Mouse (Mus musculus): ENCODE measurements around the gene Slc17a1. TPM values are rescaled to one million over a fixed set of nuclear protein-coding genes. Genes with fewer than 3 reads are reported as not detected.

Gene Slc17a1
- total and polyA plus RNA-seq, 3 experiments: not detected

- in situ Hi-C loops (cut with MboI; ENCODE audit: low pct_ligation_motif_present, low pct_unique_long_range_greater_than_20kb, low sequenced_read_pairs): no loop called here
Observed at GRCm38 (mm10) chr13:23911335-23911734, 43.8 kb downstream of the Slc17a1 start.

DNA sequence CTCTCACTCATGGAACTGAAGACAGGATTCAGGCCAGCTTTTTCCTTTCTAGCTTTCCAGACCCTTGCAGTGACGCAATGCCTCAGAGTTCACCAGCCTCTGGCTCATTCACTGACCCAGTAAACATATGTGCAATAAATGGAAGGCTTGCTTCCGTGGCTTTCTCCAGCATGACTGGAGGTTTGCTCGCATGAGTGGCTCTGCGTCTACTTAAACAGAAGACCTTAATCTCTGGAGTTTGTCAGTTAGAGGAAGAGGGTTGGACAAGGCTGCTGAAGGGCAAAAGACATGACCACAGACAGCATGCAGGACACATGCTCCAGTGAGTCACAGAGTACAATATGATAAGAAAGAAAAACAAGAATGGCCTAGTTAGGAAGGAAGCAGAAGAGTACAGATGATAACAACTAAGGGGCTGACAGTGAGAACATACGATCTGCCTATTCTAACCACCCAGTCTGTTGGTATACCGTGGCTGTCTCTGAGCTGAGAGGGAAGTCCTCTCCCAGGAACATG is 46.3 kb downstream of the Slc17a1 start:
- H3K9me3 ChIP-seq (replicated peaks; ENCODE audit: low read length): no peaks in the 10 kb centered on the region
- no peak overlapping the region for H3K4me2 ChIP-seq (ENCODE audit: insufficient read depth, low read depth, poor library complexity, severe bottlenecking)
- DNase-seq (ENCODE audit: extremely low read depth): peak; percentile 7
- H3K27me3 ChIP-seq (replicated peaks): no peaks in the 10 kb centered on the region
- peaks cover 0 to 36% of the 10 kb centered on the region in 2 experiments; a peak in 3 of 4 replicates for H3K4me1 ChIP-seq (ENCODE audit: control insufficient read depth in 1 of 2, insufficient read depth in 2 of 2)
- H3K4me3 ChIP-seq (replicated peaks in 1 of 3; ENCODE audit: low read depth in 2 of 3, low read length in 2 of 3, poor library complexity in 1 of 3): no peak overlapping the region
- in situ Hi-C loops (cut with MboI; ENCODE audit: low pct_ligation_motif_present, low pct_unique_long_range_greater_than_20kb, low sequenced_read_pairs): no loop called here
- no peaks in the 10 kb centered on the region for H3K36me3 ChIP-seq (replicated peaks in 1 of 2; ENCODE audit: control insufficient read depth in 1 of 2, insufficient read depth in 1 of 2, low read length in 1 of 2)
- H3K79me2 ChIP-seq (replicated peaks; ENCODE audit: control insufficient read depth, extremely low read depth, insufficient read depth, poor library complexity, severe bottlenecking): no peaks in the 10 kb centered on the region
- TF ChIP-seq IRF4 (IDR thresholded peaks at IDR 0.05; ENCODE audit: low read depth, low read length) (no peak), CHD1 (IDR thresholded peaks at IDR 0.05; ENCODE audit: low read depth, low read length) (no peak), ZNF384 (IDR thresholded peaks at IDR 0.05; ENCODE audit: low read depth, low read length) (no peak), GABPA (IDR thresholded peaks at IDR 0.05; ENCODE audit: insufficient replicate concordance, low read depth, low read length) (no peak), POLR2A (IDR thresholded peaks at IDR 0.05; ENCODE audit: low read depth, low read length) (no peak), MXI1 (IDR thresholded peaks at IDR 0.05; ENCODE audit: low read depth, low read length) (no peak)
- H3K9ac ChIP-seq (ENCODE audit: insufficient read depth, low read depth): no peak overlapping the region
- dilution Hi-C loops (cut with MboI; ENCODE audit: extremely low pct_ligation_motif_present, extremely low pct_unique_long_range_greater_than_20kb, low sequenced_read_pairs): no loop called here
- H3K27ac ChIP-seq (ENCODE audit: insufficient read depth, low read depth): no peak overlapping the region

More at GRCm38 (mm10) chr13:23911335-23911734, 43.8 kb downstream of the Slc17a1 start:
- no peak overlapping the region for H3K9ac ChIP-seq (ENCODE audit: insufficient read depth, low read depth)
- peak overlapping the region; percentile 59 for H3K4me2 ChIP-seq (ENCODE audit: insufficient read depth, low read depth, poor library complexity, severe bottlenecking)
- peak; percentile 87 for DNase-seq (ENCODE audit: extremely low read depth)
- H3K4me1 ChIP-seq (ENCODE audit: control insufficient read depth in 1 of 2, insufficient read depth in 2 of 2): peaks cover 0 to 42% of the 10 kb centered on the region in 2 experiments; a peak in 3 of 4 replicates
- dilution Hi-C loops (cut with MboI; ENCODE audit: extremely low pct_ligation_motif_present, extremely low pct_unique_long_range_greater_than_20kb, low sequenced_read_pairs): no loop called here
- TF ChIP-seq MXI1 (IDR thresholded peaks at IDR 0.05; ENCODE audit: low read depth, low read length) (no peak), ELF1 (IDR thresholded peaks at IDR 0.05; ENCODE audit: low read depth, low read length) (peak; percentile 76), NRF1 (IDR thresholded peaks at IDR 0.05; ENCODE audit: low read depth, low read length) (peak; percentile 82)
- H3K79me2 ChIP-seq (replicated peaks; ENCODE audit: control insufficient read depth, extremely low read depth, insufficient read depth, poor library complexity, severe bottlenecking): no peaks in the 10 kb centered on the region
- no peaks in the 10 kb centered on the region for H3K9me3 ChIP-seq (replicated peaks; ENCODE audit: low read length)
- no peak overlapping the region for H3K4me3 ChIP-seq (replicated peaks in 1 of 3; ENCODE audit: low read depth in 2 of 3, low read length in 2 of 3, poor library complexity in 1 of 3)
- no peak overlapping the region for H3K27ac ChIP-seq (ENCODE audit: insufficient read depth, low read depth)
- H3K36me3 ChIP-seq (replicated peaks in 1 of 2; ENCODE audit: control insufficient read depth in 1 of 2, insufficient read depth in 1 of 2, low read length in 1 of 2): no peaks in the 10 kb centered on the region
- H3K27me3 ChIP-seq (replicated peaks): no peaks in the 10 kb centered on the region

GRCm38 (mm10) chr13:23914376-23915167 is 47.0 kb downstream of the Slc17a1 start, which contains the start of gene Slc17a4:
Gene Slc17a4 (minus strand): TSS chr13:23915009.
- no peak within 1 kb of the TSS for H3K9ac ChIP-seq (ENCODE audit: insufficient read depth, low read depth)
- no peaks in the 10 kb centered on the region for H3K79me2 ChIP-seq (replicated peaks; ENCODE audit: control insufficient read depth, extremely low read depth, insufficient read depth, poor library complexity, severe bottlenecking)
- H3K4me1 ChIP-seq (ENCODE audit: control insufficient read depth in 1 of 2, insufficient read depth in 2 of 2): peaks cover 0 to 36% of the 10 kb centered on the region in 2 experiments; a peak in 3 of 4 replicates
- no peak for DNase-seq (ENCODE audit: extremely low read depth)
- no peaks in the 10 kb centered on the region for H3K27me3 ChIP-seq (replicated peaks)
- H3K4me2 ChIP-seq (ENCODE audit: insufficient read depth, low read depth, poor library complexity, severe bottlenecking): no peak within 1 kb of the TSS
- no peak within 1 kb of the TSS for H3K4me3 ChIP-seq (replicated peaks in 1 of 3; ENCODE audit: low read depth in 2 of 3, low read length in 2 of 3, poor library complexity in 1 of 3)
- dilution Hi-C loops (cut with MboI; ENCODE audit: extremely low pct_ligation_motif_present, extremely low pct_unique_long_range_greater_than_20kb, low sequenced_read_pairs) (no loop called here), in situ Hi-C loops (cut with MboI; ENCODE audit: low pct_ligation_motif_present, low pct_unique_long_range_greater_than_20kb, low sequenced_read_pairs) (no loop called here)
- no peak for TF ChIP-seq MEF2A (IDR thresholded peaks at IDR 0.05; ENCODE audit: borderline replicate concordance, low read depth, low read length)
- no peak for TF ChIP-seq RAD21 (IDR thresholded peaks at IDR 0.05; ENCODE audit: low read depth, low read length)
- TF ChIP-seq IRF4 (IDR thresholded peaks at IDR 0.05; ENCODE audit: low read depth, low read length): no peak
- no peak for TF ChIP-seq BHLHE40 (IDR thresholded peaks at IDR 0.05; ENCODE audit: low read depth, low read length)
- no peak for TF ChIP-seq NELFE (IDR thresholded peaks at IDR 0.05; ENCODE audit: low read depth, low read length)
- no peaks in the 10 kb centered on the region for H3K36me3 ChIP-seq (replicated peaks in 1 of 2; ENCODE audit: control insufficient read depth in 1 of 2, insufficient read depth in 1 of 2, low read length in 1 of 2)
- H3K27ac ChIP-seq (ENCODE audit: insufficient read depth, low read depth): no peak within 1 kb of the TSS
- no peaks in the 10 kb centered on the region for H3K9me3 ChIP-seq (replicated peaks; ENCODE audit: low read length)

All from CH12.LX (cell line).